8 mouse cellular contexts compared by ENCODE assay signal in the genomic region with DNA sequence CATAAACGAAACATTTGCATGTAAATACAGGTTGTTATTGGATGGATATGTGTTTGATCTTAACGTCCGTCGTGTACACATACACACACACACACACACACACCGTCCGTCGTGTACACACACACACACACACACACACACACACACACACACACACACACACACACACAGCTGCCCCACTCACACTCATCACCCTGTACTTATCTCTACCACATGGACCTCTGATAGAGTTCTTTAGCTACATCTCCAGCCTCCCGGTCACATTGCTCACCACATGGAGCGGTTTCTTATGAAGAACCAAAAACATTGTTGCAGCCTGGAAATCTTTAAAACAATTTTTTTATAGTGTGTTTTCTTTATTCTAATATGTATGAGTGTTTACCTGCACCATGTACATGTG. TPM values are rescaled to one million over a fixed set of nuclear protein-coding genes. Genes with fewer than 3 reads are reported as not detected.
DNase-seq lines count a peak whose midpoint lies in the region; ATAC-seq and TF ChIP-seq lines count a peak whose summit lies in the region.

No protein-coding gene starts in this region.

- WGBS in kidney, adult 2 months = 27% methylated on average over 9 of the region's 9 CpGs
- WGBS in embryonic facial prominence, embryonic 10.5 days = 33% methylated on average over 9 of the region's 9 CpGs
- WGBS in intestine, embryonic 14.5 days = 27% methylated on average over 9 of the region's 9 CpGs
- WGBS in midbrain, embryonic 13.5 days = 29% methylated on average over 8 of the region's 9 CpGs

- H3K4me3 ChIP-seq in kidney, adult 2 months (ENCODE audit: insufficient read depth, low read depth, low read length) = peak overlapping the region; percentile 3; the same call in 1 of the 2 replicates
- H3K4me3 ChIP-seq in embryonic facial prominence, embryonic 10.5 days = peak overlapping the region; percentile 83
- peak overlapping the region; percentile 61 for H3K4me3 ChIP-seq in intestine, embryonic 14.5 days (ENCODE audit: low read depth, low read length)
- peak overlapping the region; percentile 66 for H3K4me3 ChIP-seq in midbrain, embryonic 13.5 days (replicated peaks)

- H3K27ac ChIP-seq in kidney, adult 2 months (ENCODE audit: insufficient read depth, low read depth, low read length) = no peak overlapping the region
- peak overlapping the region; percentile 98 for H3K27ac ChIP-seq in embryonic facial prominence, embryonic 10.5 days (replicated peaks)
- no peak overlapping the region for H3K27ac ChIP-seq in intestine, embryonic 14.5 days (ENCODE audit: low read depth)
- peak overlapping the region; percentile 82; the same call in 1 of the 2 replicates for H3K27ac ChIP-seq in midbrain, embryonic 13.5 days

- DNase-seq in kidney, adult 2 months = no peak
- no peak for DNase-seq in kidney, adult 11 months
- no peak for DNase-seq in embryonic facial prominence, embryonic 10.5 days (ENCODE audit: low spot score)
- no peak for DNase-seq in intestine, embryonic 14.5 days (ENCODE audit: low spot score)
- no peak for DNase-seq in right cerebral cortex, postnatal 36 days (ENCODE audit: low spot score in 2 of 2)
- no peak for DNase-seq in spleen, postnatal 10 days (ENCODE audit: low spot score in 2 of 2)

- H3K9ac ChIP-seq in intestine, embryonic 14.5 days (ENCODE audit: low read length) = peak overlapping the region; percentile 62; the same call in 1 of the 2 replicates
- H3K9ac ChIP-seq in midbrain, embryonic 13.5 days (replicated peaks) = peak overlapping the region; percentile 77; the same call in 1 of the 2 replicates

- 0 out of 2 replicates have a peak, but pooled peaks have one; percentile 2 for ATAC-seq in intestine, embryonic 14.5 days (replicated peaks; ENCODE audit: low FRiP score, low TSS enrichment, low read depth)
- peak; percentile 41 for ATAC-seq in midbrain, embryonic 13.5 days
- no peak for ATAC-seq in frontal cortex, adult (ENCODE audit: low TSS enrichment)

- TF ChIP-seq POLR2A in kidney, adult 2 months (IDR thresholded peaks at IDR 0.05; ENCODE audit: low read depth, low read length) = no peak

- no peaks in the 10 kb centered on the region for H3K36me3 ChIP-seq in kidney, adult 2 months (ENCODE audit: control insufficient read depth, insufficient read depth, low read length)
- peaks cover 24% of the 10 kb centered on the region for H3K36me3 ChIP-seq in embryonic facial prominence, embryonic 10.5 days (replicated peaks)
- H3K36me3 ChIP-seq in intestine, embryonic 14.5 days (ENCODE audit: control insufficient read depth, insufficient read depth, low read length) = 0 out of 2 replicates have a peak, but pooled peaks cover 3% of the 10 kb centered on the region
- peaks cover 4% of the 10 kb centered on the region; the same call in 1 of the 2 replicates for H3K36me3 ChIP-seq in midbrain, embryonic 13.5 days

- peaks cover 4% of the 10 kb centered on the region for H3K4me1 ChIP-seq in kidney, adult 2 months (ENCODE audit: control insufficient read depth, insufficient read depth, low read length)
- H3K4me1 ChIP-seq in embryonic facial prominence, embryonic 10.5 days = peaks cover 57% of the 10 kb centered on the region
- peaks cover 23% of the 10 kb centered on the region for H3K4me1 ChIP-seq in intestine, embryonic 14.5 days (replicated peaks; ENCODE audit: control insufficient read depth, insufficient read depth, low read length)
- peaks cover 60% of the 10 kb centered on the region for H3K4me1 ChIP-seq in midbrain, embryonic 13.5 days (replicated peaks)

- H3K4me2 ChIP-seq in intestine, embryonic 14.5 days (ENCODE audit: low read length) = peak overlapping the region; percentile 64
- H3K4me2 ChIP-seq in midbrain, embryonic 13.5 days (replicated peaks) = peak overlapping the region; percentile 54

- no peak for TF ChIP-seq CTCF in kidney, adult 2 months (conservative IDR thresholded peaks at IDR 0.05; ENCODE audit: insufficient read depth, insufficient read length, low read depth, low read length)

- H3K9me3 ChIP-seq in embryonic facial prominence, embryonic 10.5 days = no peaks in the 10 kb centered on the region
- H3K9me3 ChIP-seq in intestine, embryonic 14.5 days (ENCODE audit: control insufficient read depth, low read length) = no peaks in the 10 kb centered on the region
- no peaks in the 10 kb centered on the region for H3K9me3 ChIP-seq in midbrain, embryonic 13.5 days

- no peaks in the 10 kb centered on the region for H3K27me3 ChIP-seq in kidney, adult 2 months (replicated peaks; ENCODE audit: control insufficient read depth, insufficient read depth, low read length)
- H3K27me3 ChIP-seq in embryonic facial prominence, embryonic 10.5 days (replicated peaks; ENCODE audit: low read depth, poor library complexity, severe bottlenecking) = peaks cover 17% of the 10 kb centered on the region; the same call in 1 of the 2 replicates
- no peaks in the 10 kb centered on the region for H3K27me3 ChIP-seq in intestine, embryonic 14.5 days (replicated peaks; ENCODE audit: control insufficient read depth, insufficient read depth, low read length)
- 0 out of 2 replicates have a peak, but pooled peaks cover 9% of the 10 kb centered on the region for H3K27me3 ChIP-seq in midbrain, embryonic 13.5 days

RNA-seq across cellular contexts. Expression of gene Uqcc2, which starts 0.5 kb away (rescaled TPM):
- 208 and 218 TPM in 2 replicates for polyA plus RNA-seq in kidney, adult 2 months (2012; rRNA removed)
- 407 and 410 TPM in 2 replicates for polyA plus RNA-seq in embryonic facial prominence, embryonic 10.5 days (2016; fragmentation: Nextera tagmentation; extraction: Ambion mirVana)
- polyA plus RNA-seq in intestine, embryonic 14.5 days (2014; fragmentation: Nextera tagmentation; extraction: Ambion mirVana) = 335 and 353 TPM in 2 replicates
- polyA plus RNA-seq in midbrain, embryonic 13.5 days (2015; fragmentation: Nextera tagmentation; extraction: Ambion mirVana) = 356 and 378 TPM in 2 replicates

RNA-seq across cellular contexts. Expression of gene Ip6k3, which starts 33.4 kb away (rescaled TPM):
- polyA plus RNA-seq in kidney, adult 2 months (2012; rRNA removed) = 0.79 and 1.1 TPM in 2 replicates
- polyA plus RNA-seq in embryonic facial prominence, embryonic 10.5 days (2016; fragmentation: Nextera tagmentation; extraction: Ambion mirVana) = not detected in 2 replicates
- 0.39 TPM in 1 of 2 replicates, not detected in the other for polyA plus RNA-seq in intestine, embryonic 14.5 days (2014; fragmentation: Nextera tagmentation; extraction: Ambion mirVana)
- 0.22 and 0.46 TPM in 2 replicates for polyA plus RNA-seq in midbrain, embryonic 13.5 days (2015; fragmentation: Nextera tagmentation; extraction: Ambion mirVana)

Comparison
In these comparisons a context has a peak if more than half of its experiments do, and no peak if none do; other contexts are left out.
1. H3K27ac ChIP-seq: peak in embryonic facial prominence, embryonic 10.5 days (single experiment) and midbrain, embryonic 13.5 days (single experiment); none in kidney, adult 2 months (single experiment) and intestine, embryonic 14.5 days (single experiment).
2. H3K4me3 ChIP-seq: peak in every context shown above with its lines; median percentile 83 in embryonic facial prominence, embryonic 10.5 days; 66 in midbrain, embryonic 13.5 days; 61 in intestine, embryonic 14.5 days; 3 in kidney, adult 2 months.